Comparison of ENCODE assay signal across 12 mouse cellular contexts in genomic region chr2:20737112-20737808, GRCm38 (mm10).
DNase-seq lines count a peak whose midpoint lies in the region; ATAC-seq and TF ChIP-seq lines count a peak whose summit lies in the region.
"Had no signal": no experiment of that assay in that cellular context is flagged by ENCODE, and none has a peak within 500 bp of the region (broad histone marks: within the 10 kb centered on the region; RNA-seq: fewer than 3 reads in every experiment).

No protein-coding gene starts in this region.

- H3K27ac ChIP-seq in gastrocnemius, adult 2 months, result peak overlapping the region; percentile 40; the same call in 1 of the 2 replicates
- no peak overlapping the region for H3K27ac ChIP-seq in hindbrain, embryonic 10.5 days
- no peak overlapping the region for H3K27ac ChIP-seq in hindbrain, embryonic 11.5 days (ENCODE audit: low read depth, low read length)
- H3K27ac ChIP-seq: macrophage had no signal

- no peaks in the 10 kb centered on the region for H3K36me3 ChIP-seq in hindbrain, embryonic 10.5 days
- H3K36me3 ChIP-seq in hindbrain, embryonic 11.5 days (ENCODE audit: control insufficient read depth, insufficient read depth, low read length), result no peaks in the 10 kb centered on the region

- no peak overlapping the region for H3K4me2 ChIP-seq in hindbrain, embryonic 11.5 days (replicated peaks; ENCODE audit: low read depth, low read length)

- WGBS in hindbrain, embryonic 10.5 days, result 76% methylated on average over 19 of the region's 19 CpGs
- WGBS in hindbrain, embryonic 11.5 days, result 78% methylated on average over 19 of the region's 19 CpGs

- peaks cover 27% of the 10 kb centered on the region for H3K4me1 ChIP-seq in hindbrain, embryonic 10.5 days (replicated peaks)
- no peaks in the 10 kb centered on the region for H3K4me1 ChIP-seq in hindbrain, embryonic 11.5 days (replicated peaks; ENCODE audit: control insufficient read depth, insufficient read depth, low read length)

- CTCF ChIA-PET in Patski (lab: Charles Lee), result no interaction called here

- peak; percentile 93 for ATAC-seq in Patski
- ATAC-seq in hindbrain, embryonic 11.5 days (ENCODE audit: low FRiP score), result no peak
- ATAC-seq: CD4-positive, CD25-positive, alpha-beta regulatory T cell, adult 4 months had no signal

- no peak overlapping the region for H3K9ac ChIP-seq in hindbrain, embryonic 11.5 days (ENCODE audit: low read depth, low read length)

- POLR2A ChIA-PET in Patski (lab: Charles Lee), result no interaction called here

- no peak for TF ChIP-seq CTCF in gastrocnemius, adult 2 months (IDR thresholded peaks at IDR 0.05)
- TF ChIP-seq CTCF in Patski (IDR thresholded peaks at IDR 0.05), result no peak

- no peak for DNase-seq in gastrocnemius, adult 2 months
- DNase-seq in gastrocnemius, postnatal 14 days, result no peak
- peak; percentile 37 for DNase-seq in Patski (ENCODE audit: low read depth, low spot score)
- peak; percentile 41 for DNase-seq in kidney, adult 18-20 months
- DNase-seq in lung, postnatal 25 days (ENCODE audit: low spot score), result peak; percentile 34
- DNase-seq in hindbrain, embryonic 10.5 days (ENCODE audit: low spot score), result no peak
- DNase-seq in spleen, postnatal 14 days (ENCODE audit: low spot score in 2 of 2), result no peak
- DNase-seq in hindbrain, embryonic 11.5 days (ENCODE audit: low spot score), result no peak
- DNase-seq: cerebellum, adult 11 months; right cerebral cortex, postnatal 4 days had no signal

- intact Hi-C loops in gastrocnemius, adult 2 months (cut with DNase I), result no loop called here
- intact Hi-C loops in gastrocnemius, postnatal 14 days (cut with DNase I; ENCODE audit: low total_unique reads), result no loop called here

- H3K4me3 ChIP-seq in gastrocnemius, adult 2 months, result peak overlapping the region; percentile 21; the same call in 1 of the 2 replicates
- no peak overlapping the region for H3K4me3 ChIP-seq in hindbrain, embryonic 10.5 days
- no peak overlapping the region for H3K4me3 ChIP-seq in hindbrain, embryonic 11.5 days (ENCODE audit: low read depth, low read length)

- H3K27me3 ChIP-seq in Patski, result no peaks in the 10 kb centered on the region
- peaks cover 14% of the 10 kb centered on the region; the same call in 1 of the 2 replicates for H3K27me3 ChIP-seq in hindbrain, embryonic 10.5 days (ENCODE audit: insufficient read depth, poor library complexity, severe bottlenecking)
- no peaks in the 10 kb centered on the region for H3K27me3 ChIP-seq in hindbrain, embryonic 11.5 days (ENCODE audit: control insufficient read depth, insufficient read depth, low read length)

- in situ Hi-C loops in Patski (cut with MboI; ENCODE audit: low pct_unique_long_range_greater_than_20kb), result no loop called here

- no peaks in the 10 kb centered on the region for H3K9me3 ChIP-seq in hindbrain, embryonic 10.5 days
- H3K9me3 ChIP-seq in hindbrain, embryonic 11.5 days (ENCODE audit: control insufficient read depth, low read length), result no peaks in the 10 kb centered on the region

Comparison
In these comparisons a context has a peak if more than half of its experiments do, and no peak if none do; other contexts are left out.
1. DNase-seq: peak in Patski (single experiment), kidney, adult 18-20 months (single experiment) and lung, postnatal 25 days (single experiment); none in gastrocnemius, adult 2 months (single experiment), gastrocnemius, postnatal 14 days (single experiment), hindbrain, embryonic 10.5 days (single experiment), spleen, postnatal 14 days (0 of 2) and hindbrain, embryonic 11.5 days (single experiment).